Mouse (Mus musculus): ENCODE measurements at regions not wholly inside any gene's neighbourhood (a gene's known extent, or its start where the extent isn't known, plus 50 kb on each side); places are given as distances from the start of the nearest gene placed in this dataset.

- TF ChIP-seq CTCF (IDR thresholded peaks at IDR 0.05; ENCODE audit: control insufficient read depth, insufficient read depth, insufficient read length) (no peak), MYOD1 (IDR thresholded peaks at IDR 0.05; ENCODE audit: control insufficient read depth, insufficient read length, low read depth) (no peak), MAX (IDR thresholded peaks at IDR 0.05) (no peak), USF1 (IDR thresholded peaks at IDR 0.05; ENCODE audit: low read depth) (no peak), FOSL1 (IDR thresholded peaks at IDR 0.05; ENCODE audit: insufficient read depth, low read length, poor library complexity, severe bottlenecking) (no peak)
These were observed 278.2 kb downstream of the Kcnrg start for GRCm38 (mm10) chr14:61885241-61886015.

All from C2C12 (cell line).